Mouse (Mus musculus) hindbrain, postnatal 0 days (tissue): ENCODE results near the gene Ctrb1. TPM values are rescaled to one million over a fixed set of nuclear protein-coding genes. Genes with fewer than 3 reads are reported as not detected.

ENCODE experiments used
- ATAC-seq: fragments of 200-750 bp; cut with Nextera tagmentation; 2 replicates; pipeline ENCODE4 v1.8.0; 2017; ENCODE audit warnings: mild to moderate bottlenecking, moderate TSS enrichment, moderate library complexity
- DNase-seq: peaks from one replicate; pipeline ENCODE4 v3.0.0-alpha.2; 2015; ENCODE audit warnings: low spot score
- H3K27ac ChIP-seq: fragments of 300-500 bp; sonication (generic); 2 replicates; pipeline ENCODE4 v1.5.1; 2014; ENCODE audit warnings: mild to moderate bottlenecking
- H3K27me3 ChIP-seq: fragments of 300-500 bp; sonication (generic); 2 replicates; pipeline ENCODE4 v1.6.1; 2014; ENCODE audit warnings: low read length, mixed read lengths; ENCODE audit not compliant: insufficient read depth
- H3K36me3 ChIP-seq: fragments of 300-500 bp; sonication (generic); 2 replicates; pipeline ENCODE4 v1.6.1; 2014; ENCODE audit warnings: low read length, mixed read lengths; ENCODE audit not compliant: insufficient read depth
- H3K4me1 ChIP-seq: fragments of 300-500 bp; sonication (generic); 2 replicates; pipeline ENCODE4 v1.6.1; 2014; ENCODE audit warnings: antibody characterized with exemption, low read length, mixed read lengths; ENCODE audit not compliant: insufficient read depth
- H3K4me2 ChIP-seq: fragments of 300-500 bp; sonication (generic); 2 replicates; pipeline ENCODE4 v1.6.1; 2014; ENCODE audit warnings: low read depth, mild to moderate bottlenecking, low read length, moderate library complexity, mixed read lengths
- H3K4me3 ChIP-seq: fragments of 300-500 bp; sonication (generic); 2 replicates; pipeline ENCODE4 v1.5.1; 2014; ENCODE audit warnings: low read length
- H3K9ac ChIP-seq: fragments of 300-500 bp; sonication (generic); replicated peaks from 2 replicates; pipeline ENCODE4 v1.6.1; 2014; ENCODE audit warnings: mild to moderate bottlenecking, low read length, moderate library complexity, mixed read lengths
- H3K9me3 ChIP-seq: fragments of 300-500 bp; sonication (generic); 2 replicates; pipeline ENCODE4 v1.6.1; 2016; ENCODE audit warnings: low read length, mixed read lengths
- CTCF ChIP-seq: IDR thresholded peaks from 2 replicates; pipeline ENCODE4 v1.5.1; 2016; ENCODE audit warnings: antibody characterized with exemption, control low read depth, low read depth
- whole genome bisulfite sequencing: fragments of 180-500 bp; shearing (Covaris S2); extraction: QIAGEN DNeasy Blood & Tissue Kit; methylation state at CpG from one replicate; pipeline ENCODE4 v1.1.7; 2014; 5-methylcytosine and 5-hydroxymethylcytosine counted together
- polyA plus RNA-seq: library from polyadenylated mRNA; unstranded; fragments of >200 nt; fragmentation: Nextera tagmentation; extraction: Ambion mirVana; gene quantifications from 2 replicates; pipeline ENCODE4 v1.2.1, GENCODE M21; 2015
- total RNA-seq: library from RNA; depleted of rRNA; stranded (reverse); fragments of >200 nt; gene quantifications from 2 replicates; pipeline ENCODE4 v1.2.3, GENCODE M21; 2014

The Ctrb1 gene
- total and polyA plus RNA-seq, 2 experiments from 2014 or later = not detected

DNA sequence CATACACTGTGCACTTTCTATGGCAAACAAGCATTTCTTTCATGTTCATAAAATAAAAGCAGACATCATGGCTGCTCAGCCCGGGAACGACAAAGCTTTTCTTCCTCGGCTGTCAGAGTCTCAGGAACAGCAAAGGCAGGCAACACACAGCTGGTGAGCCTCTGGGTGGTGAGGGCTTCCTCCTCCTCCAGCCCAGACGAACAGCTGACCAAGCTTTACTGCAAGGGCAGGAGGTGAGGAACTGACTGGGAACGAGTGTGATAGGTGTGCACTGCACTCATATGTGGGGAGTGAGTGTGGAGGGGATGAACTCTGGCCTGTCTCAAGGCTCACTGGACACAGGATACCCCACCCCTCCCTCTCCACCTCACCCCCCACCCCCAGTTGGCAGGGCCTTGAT, 28.1 kb upstream of the Ctrb1 start:
- TF ChIP-seq CTCF = no peak
- H3K27ac ChIP-seq = no peak overlapping the region
- H3K4me3 ChIP-seq = no peak overlapping the region
- peaks cover 30% of the 10 kb centered on the region for H3K36me3 ChIP-seq
- H3K9me3 ChIP-seq = no peaks in the 10 kb centered on the region
- H3K4me2 ChIP-seq = no peak overlapping the region
- 41% methylated on average over 5 of the region's 5 CpGs for WGBS
- no peaks in the 10 kb centered on the region for H3K27me3 ChIP-seq
- ATAC-seq = no peak
- H3K9ac ChIP-seq = no peak overlapping the region
- no peak for DNase-seq
- H3K4me1 ChIP-seq = peaks cover 31% of the 10 kb centered on the region

- TF ChIP-seq CTCF = peak; percentile 55
- no peaks in the 10 kb centered on the region for H3K27me3 ChIP-seq
- peak overlapping the region; percentile 22; the same call in 1 of the 2 replicates for H3K9ac ChIP-seq
- H3K36me3 ChIP-seq = peaks cover 39% of the 10 kb centered on the region
- H3K27ac ChIP-seq = peak overlapping the region; percentile 94
- 0 out of 2 replicates have a peak overlapping the region, but pooled peaks have one; percentile 36 for H3K4me2 ChIP-seq
- peaks cover 31% of the 10 kb centered on the region for H3K4me1 ChIP-seq
- H3K4me3 ChIP-seq = no peak overlapping the region
- ATAC-seq (no peak), DNase-seq (peak; percentile 52)
- WGBS = 21% methylated on average over 6 of the region's 6 CpGs
- no peaks in the 10 kb centered on the region for H3K9me3 ChIP-seq
Measured at GRCm38 (mm10) chr8:111717866-111718265, 27.1 kb upstream of the Ctrb1 start.

GRCm38 (mm10) chr8:111717488-111717792, 26.6 kb upstream of the Ctrb1 start:
- 19% methylated on average over 4 of the region's 4 CpGs for WGBS
- Histone ChIP-seq H3K36me3 (peaks cover 39% of the 10 kb centered on the region), H3K4me1 (peaks cover 31% of the 10 kb centered on the region), H3K27ac (peak overlapping the region; percentile 94), H3K4me2 (peak overlapping the region; percentile 36), H3K9ac (peak overlapping the region; percentile 22), H3K9me3 (no peaks in the 10 kb centered on the region), H3K27me3 (no peaks in the 10 kb centered on the region), H3K4me3 (no peak overlapping the region)
- DNase-seq (peak; percentile 35), ATAC-seq (no peak)
- TF ChIP-seq CTCF = no peak

DNA sequence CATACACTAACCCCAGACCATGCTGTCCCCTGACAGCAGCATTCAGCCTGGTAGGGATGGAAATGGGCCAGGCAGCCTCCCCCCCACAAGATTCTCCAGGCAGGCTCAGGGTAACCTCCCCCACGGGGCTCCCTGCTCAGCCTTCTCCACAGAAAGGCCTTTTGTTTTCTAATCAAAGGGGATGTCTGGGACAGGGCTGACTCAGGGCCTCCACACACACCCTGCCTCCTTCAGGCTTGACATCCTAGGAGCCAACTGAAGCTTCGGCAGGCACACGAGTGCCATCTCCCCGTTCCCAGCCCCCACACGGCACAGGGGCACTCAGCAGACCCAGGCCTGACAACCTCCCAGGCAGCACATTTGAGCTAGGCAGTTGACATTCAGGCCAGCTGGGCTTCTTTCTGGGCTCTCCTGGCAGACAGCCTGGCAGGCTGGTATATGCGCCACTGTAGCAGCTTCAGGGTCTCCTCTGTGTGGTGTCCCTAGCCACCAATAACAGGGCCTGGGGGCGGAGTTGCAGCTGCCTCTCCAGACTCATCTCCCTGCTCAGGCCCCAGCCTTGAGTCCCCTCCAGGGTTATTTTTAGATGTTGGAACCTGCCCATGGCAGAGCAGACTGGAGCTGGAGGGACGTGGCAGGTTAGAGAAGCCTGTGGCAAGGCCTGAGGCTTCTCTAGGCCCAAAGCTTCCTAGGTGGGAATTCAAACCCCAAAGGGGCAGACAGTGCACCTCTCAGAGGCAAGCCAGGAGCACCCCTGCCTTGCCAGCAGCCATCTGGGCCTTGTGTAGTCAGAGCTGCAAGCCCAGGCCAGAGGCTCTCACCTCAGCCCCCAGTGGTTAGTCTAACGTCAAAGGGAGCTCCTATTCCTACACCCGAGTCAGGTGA, 26.0 kb upstream of the Ctrb1 start:
- H3K9me3 ChIP-seq = no peaks in the 10 kb centered on the region
- 9% methylated on average over 10 of the region's 10 CpGs for WGBS
- H3K4me2 ChIP-seq = peak overlapping the region; percentile 36
- H3K36me3 ChIP-seq = peaks cover 44% of the 10 kb centered on the region
- TF ChIP-seq CTCF = 0 out of 2 replicates have a peak, but pooled peaks have one; percentile 1
- H3K27ac ChIP-seq = peak overlapping the region; percentile 94
- ATAC-seq (peak; percentile 93), DNase-seq (peak; percentile 93)
- peaks cover 31% of the 10 kb centered on the region for H3K4me1 ChIP-seq
- no peaks in the 10 kb centered on the region for H3K27me3 ChIP-seq
- peak overlapping the region; percentile 22 for H3K9ac ChIP-seq
- H3K4me3 ChIP-seq = no peak overlapping the region

- no peak overlapping the region for H3K4me3 ChIP-seq
- TF ChIP-seq CTCF = no peak; the same call in none of the 2 replicates
- 71% methylated on average over 13 of the region's 13 CpGs for WGBS
- H3K27ac ChIP-seq = no peak overlapping the region
- H3K4me2 ChIP-seq = no peak overlapping the region
- no peaks in the 10 kb centered on the region for H3K9me3 ChIP-seq
- DNase-seq (no peak), ATAC-seq (no peak)
- H3K27me3 ChIP-seq = no peaks in the 10 kb centered on the region
- no peak overlapping the region for H3K9ac ChIP-seq
- H3K36me3 ChIP-seq = peaks cover 48% of the 10 kb centered on the region
- peaks cover 31% of the 10 kb centered on the region for H3K4me1 ChIP-seq
Measured at GRCm38 (mm10) chr8:111715514-111715913, 24.7 kb upstream of the Ctrb1 start.

GRCm38 (mm10) chr8:111714295-111714694, 23.5 kb upstream of the Ctrb1 start:
- Histone ChIP-seq H3K4me2 (no peak overlapping the region), H3K4me3 (no peak overlapping the region), H3K27me3 (no peaks in the 10 kb centered on the region), H3K9me3 (no peaks in the 10 kb centered on the region), H3K36me3 (peaks cover 47% of the 10 kb centered on the region), H3K27ac (no peak overlapping the region), H3K4me1 (peaks cover 31% of the 10 kb centered on the region), H3K9ac (no peak overlapping the region)
- ATAC-seq = no peak
- WGBS = 96% methylated on average over 12 of the region's 12 CpGs
- no peak for DNase-seq
- TF ChIP-seq CTCF = no peak

DNA sequence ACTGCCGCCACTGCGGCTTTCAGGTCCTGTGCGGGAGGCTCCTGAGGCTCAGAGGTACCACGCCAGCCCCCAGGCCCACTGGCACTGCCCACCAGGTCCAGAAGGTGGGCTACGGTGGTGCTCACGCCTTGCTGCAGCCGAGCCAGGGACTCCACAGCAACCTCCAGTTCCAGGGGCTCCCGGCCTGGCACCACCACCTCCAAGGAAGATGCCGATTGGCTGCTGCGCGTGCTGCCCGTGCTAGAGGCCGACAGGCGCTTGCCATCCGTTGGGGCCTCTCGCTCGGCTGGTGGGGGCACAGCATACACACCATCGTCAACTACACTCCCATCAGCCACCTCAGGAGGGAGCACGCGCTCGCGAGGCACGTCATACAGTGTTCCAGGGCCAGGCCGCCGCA, 23.0 kb upstream of the Ctrb1 start:
- Histone ChIP-seq H3K27me3 (no peaks in the 10 kb centered on the region), H3K36me3 (peaks cover 47% of the 10 kb centered on the region), H3K4me3 (no peak overlapping the region), H3K4me1 (peaks cover 30% of the 10 kb centered on the region), H3K4me2 (no peak overlapping the region), H3K9me3 (no peaks in the 10 kb centered on the region), H3K27ac (no peak overlapping the region), H3K9ac (no peak overlapping the region)
- WGBS = 90% methylated on average over 25 of the region's 25 CpGs
- TF ChIP-seq CTCF = no peak; the same call in 1 of the 2 replicates
- ATAC-seq (no peak), DNase-seq (no peak)
